Mouse (Mus musculus): Measurements from ENCODE around the gene Nnmt. TPM values are rescaled to one million over a fixed set of nuclear protein-coding genes. Genes with fewer than 3 reads are reported as not detected.
A peak's percentile ranks its signal among the peaks of the same experiment; 100 is the strongest.

Nnmt gene
- polyA plus RNA-seq (2015; fragmentation: Nextera tagmentation; extraction: Ambion mirVana) = 13.3 and 19.4 TPM in 2 replicates

GRCm38 (mm10) chr9:48604939-48605598, at the start of gene Nnmt:
Gene Nnmt, minus strand, starts transcription at chr9:48605153.
- peak within 1 kb of the TSS; percentile 22; the same call in 1 of the 2 replicates for H3K4me2 ChIP-seq (replicated peaks)
- peak; percentile 39; the same call in 1 of the 2 replicates for ATAC-seq (ENCODE audit: insufficient number of reproducible peaks, low FRiP score, low TSS enrichment, low read depth)
- 20% methylated on average over 8 of the region's 8 CpGs for WGBS
- no peaks in the 10 kb centered on the region for H3K36me3 ChIP-seq
- H3K9me3 ChIP-seq (replicated peaks) = no peaks in the 10 kb centered on the region
- no peak within 1 kb of the TSS; the same call in 1 of the 2 replicates for H3K27ac ChIP-seq (replicated peaks)
- no peak within 1 kb of the TSS for H3K4me3 ChIP-seq (replicated peaks)
- no peaks in the 10 kb centered on the region for H3K27me3 ChIP-seq
- peaks cover 5% of the 10 kb centered on the region; the same call in 1 of the 2 replicates for H3K4me1 ChIP-seq
- H3K9ac ChIP-seq = no peak within 1 kb of the TSS

- Histone ChIP-seq H3K4me2 (replicated peaks) (no peak overlapping the region), H3K9me3 (replicated peaks) (no peaks in the 10 kb centered on the region), H3K36me3 (no peaks in the 10 kb centered on the region), H3K27ac (replicated peaks) (no peak overlapping the region), H3K4me1 (peaks cover 2% of the 10 kb centered on the region), H3K27me3 (peaks cover 5% of the 10 kb centered on the region), H3K4me3 (replicated peaks) (no peak overlapping the region), H3K9ac (no peak overlapping the region)
- 10% methylated on average over 8 of the region's 8 CpGs for WGBS
- no peak for ATAC-seq (ENCODE audit: insufficient number of reproducible peaks, low FRiP score, low TSS enrichment, low read depth)
Measured at GRCm38 (mm10) chr9:48654730-48655129, 49.8 kb upstream of the Nnmt start.

GRCm38 (mm10) chr9:48653399-48654070, 48.6 kb upstream of the Nnmt start:
- no peak for ATAC-seq (ENCODE audit: insufficient number of reproducible peaks, low FRiP score, low TSS enrichment, low read depth)
- H3K4me1 ChIP-seq = peaks cover 12% of the 10 kb centered on the region
- H3K9me3 ChIP-seq (replicated peaks) = no peaks in the 10 kb centered on the region
- H3K27ac ChIP-seq (replicated peaks) = no peak overlapping the region
- WGBS = 36% methylated on average over 7 of the region's 7 CpGs
- peaks cover 12% of the 10 kb centered on the region for H3K27me3 ChIP-seq
- no peaks in the 10 kb centered on the region for H3K36me3 ChIP-seq
- no peak overlapping the region for H3K4me3 ChIP-seq (replicated peaks)
- no peak overlapping the region for H3K4me2 ChIP-seq (replicated peaks)
- no peak overlapping the region for H3K9ac ChIP-seq

- 41% methylated on average over 4 of the region's 4 CpGs for WGBS
- no peak overlapping the region for H3K9ac ChIP-seq
- ATAC-seq (ENCODE audit: insufficient number of reproducible peaks, low FRiP score, low TSS enrichment, low read depth) = no peak
- no peak overlapping the region for H3K4me2 ChIP-seq (replicated peaks)
- no peaks in the 10 kb centered on the region for H3K36me3 ChIP-seq
- no peak overlapping the region for H3K4me3 ChIP-seq (replicated peaks)
- peaks cover 12% of the 10 kb centered on the region for H3K4me1 ChIP-seq
- H3K27me3 ChIP-seq = peaks cover 23% of the 10 kb centered on the region
- no peaks in the 10 kb centered on the region for H3K9me3 ChIP-seq (replicated peaks)
- H3K27ac ChIP-seq (replicated peaks) = no peak overlapping the region
Measured at GRCm38 (mm10) chr9:48652026-48652425, 47.1 kb upstream of the Nnmt start.

DNA sequence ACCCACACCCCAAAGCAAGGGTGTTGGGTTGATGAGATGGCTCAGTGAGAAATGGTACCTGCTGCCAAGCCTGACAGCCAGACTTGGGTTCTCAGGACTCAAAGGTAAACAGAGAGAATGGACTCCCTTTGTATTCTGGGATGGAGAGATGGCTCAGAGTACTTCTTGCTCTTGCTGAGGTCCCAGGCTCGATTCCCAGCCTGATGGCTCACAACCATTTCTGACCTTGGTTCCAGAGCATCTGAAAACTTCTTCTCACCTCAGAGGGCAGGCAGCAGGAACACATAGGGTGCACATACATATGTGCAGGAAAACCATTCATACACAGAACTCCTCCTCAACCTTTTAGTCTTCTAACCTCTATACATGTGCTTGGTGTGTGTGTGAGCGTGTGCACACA, 45.9 kb upstream of the Nnmt start:
- WGBS = 77% methylated on average over 2 of the region's 2 CpGs
- Histone ChIP-seq H3K4me2 (replicated peaks) (no peak overlapping the region), H3K36me3 (no peaks in the 10 kb centered on the region), H3K27ac (replicated peaks) (no peak overlapping the region), H3K4me3 (replicated peaks) (no peak overlapping the region), H3K4me1 (peaks cover 12% of the 10 kb centered on the region), H3K27me3 (peaks cover 23% of the 10 kb centered on the region), H3K9me3 (replicated peaks) (no peaks in the 10 kb centered on the region), H3K9ac (no peak overlapping the region)
- ATAC-seq (ENCODE audit: insufficient number of reproducible peaks, low FRiP score, low TSS enrichment, low read depth) = no peak

DNA sequence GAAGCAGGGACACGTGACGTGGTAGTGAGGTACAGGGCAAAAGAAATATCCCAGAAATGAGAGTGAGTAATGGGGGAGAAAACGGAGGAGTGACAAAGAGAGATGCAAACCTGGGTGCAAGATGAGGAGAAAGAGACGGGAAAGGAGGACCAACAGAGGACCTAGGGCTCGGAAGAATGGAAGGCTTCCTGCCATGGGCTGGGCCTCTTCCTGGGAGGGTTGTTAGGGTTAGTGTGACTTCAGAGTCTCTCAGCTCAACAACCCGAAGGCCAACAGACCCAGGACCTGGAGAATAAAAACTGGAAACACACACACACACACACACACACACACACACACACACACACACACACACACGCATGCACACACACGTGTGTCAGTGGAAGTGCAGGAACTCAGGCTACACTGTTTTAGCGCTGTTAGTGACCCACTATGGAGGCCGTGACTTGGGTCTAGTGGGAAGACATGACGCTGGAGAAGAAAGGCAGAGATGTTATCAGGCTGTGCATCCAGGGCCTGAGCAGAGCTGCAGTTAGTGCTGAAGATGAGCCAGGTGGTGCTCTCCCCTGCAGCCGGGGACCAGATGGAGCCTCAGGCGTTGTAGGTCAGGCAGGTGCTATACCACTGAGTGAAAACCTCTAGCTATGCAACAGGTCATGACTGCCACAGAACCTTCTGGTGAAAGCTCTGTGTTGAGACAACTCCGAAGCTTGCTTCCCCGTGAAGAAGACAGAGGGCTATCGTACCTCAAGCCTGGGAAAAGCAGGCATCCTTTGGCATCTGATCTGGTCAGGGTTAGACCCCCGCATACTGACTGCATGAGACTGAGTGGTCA, 45.1 kb upstream of the Nnmt start:
- Histone ChIP-seq H3K9ac (no peak overlapping the region), H3K9me3 (replicated peaks) (no peaks in the 10 kb centered on the region), H3K27me3 (peaks cover 23% of the 10 kb centered on the region), H3K4me2 (replicated peaks) (peak overlapping the region; percentile 53; the same call in 1 of the 2 replicates), H3K27ac (replicated peaks) (no peak overlapping the region), H3K4me3 (replicated peaks) (peak overlapping the region; percentile 33; the same call in 1 of the 2 replicates), H3K36me3 (no peaks in the 10 kb centered on the region), H3K4me1 (peaks cover 12% of the 10 kb centered on the region)
- WGBS = 42% methylated on average over 17 of the region's 17 CpGs
- no peak for ATAC-seq (ENCODE audit: insufficient number of reproducible peaks, low FRiP score, low TSS enrichment, low read depth)

DNA sequence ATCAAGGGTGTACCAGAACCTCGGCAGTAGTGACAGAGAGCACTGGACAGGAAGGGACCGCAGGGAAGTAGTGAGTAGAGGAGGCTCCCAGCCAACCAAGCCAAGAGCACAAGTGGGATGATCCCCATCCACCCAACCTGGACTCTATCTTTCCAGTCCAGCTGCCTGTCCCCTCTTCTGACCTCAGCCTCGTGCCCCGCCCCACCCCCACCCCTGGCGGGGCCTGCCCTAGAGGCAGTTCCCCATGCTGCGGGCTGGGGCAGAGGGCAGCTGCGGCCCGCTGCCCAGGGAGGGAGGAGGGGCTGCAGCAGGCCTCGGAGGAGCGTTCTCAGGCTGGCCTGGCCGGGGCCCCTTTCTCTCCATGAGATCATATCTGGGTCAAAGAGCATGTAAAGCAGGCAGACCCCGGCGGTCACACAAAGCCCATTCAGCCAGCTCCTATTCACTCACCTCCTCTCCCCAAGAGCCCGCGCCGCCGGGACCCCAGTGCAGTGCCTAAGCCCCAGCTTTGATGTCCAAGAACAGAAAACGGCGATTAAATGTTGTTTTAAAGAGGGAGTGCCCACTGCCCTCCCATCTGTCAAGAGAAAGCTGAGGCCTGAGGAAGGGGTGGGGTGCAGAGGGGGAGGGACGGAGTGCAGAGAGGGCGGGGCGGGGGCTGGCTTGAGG, 44.3 kb upstream of the Nnmt start:
- Histone ChIP-seq H3K9ac (no peak overlapping the region), H3K36me3 (no peaks in the 10 kb centered on the region), H3K27ac (replicated peaks) (no peak overlapping the region), H3K4me3 (replicated peaks) (peak overlapping the region; percentile 33), H3K27me3 (peaks cover 23% of the 10 kb centered on the region), H3K4me2 (replicated peaks) (peak overlapping the region; percentile 53), H3K4me1 (peaks cover 12% of the 10 kb centered on the region), H3K9me3 (replicated peaks) (no peaks in the 10 kb centered on the region; the same call in 1 of the 2 replicates)
- peak; percentile 37; the same call in 1 of the 2 replicates for ATAC-seq (ENCODE audit: insufficient number of reproducible peaks, low FRiP score, low TSS enrichment, low read depth)
- 2% methylated on average over 22 of the region's 22 CpGs for WGBS

DNA sequence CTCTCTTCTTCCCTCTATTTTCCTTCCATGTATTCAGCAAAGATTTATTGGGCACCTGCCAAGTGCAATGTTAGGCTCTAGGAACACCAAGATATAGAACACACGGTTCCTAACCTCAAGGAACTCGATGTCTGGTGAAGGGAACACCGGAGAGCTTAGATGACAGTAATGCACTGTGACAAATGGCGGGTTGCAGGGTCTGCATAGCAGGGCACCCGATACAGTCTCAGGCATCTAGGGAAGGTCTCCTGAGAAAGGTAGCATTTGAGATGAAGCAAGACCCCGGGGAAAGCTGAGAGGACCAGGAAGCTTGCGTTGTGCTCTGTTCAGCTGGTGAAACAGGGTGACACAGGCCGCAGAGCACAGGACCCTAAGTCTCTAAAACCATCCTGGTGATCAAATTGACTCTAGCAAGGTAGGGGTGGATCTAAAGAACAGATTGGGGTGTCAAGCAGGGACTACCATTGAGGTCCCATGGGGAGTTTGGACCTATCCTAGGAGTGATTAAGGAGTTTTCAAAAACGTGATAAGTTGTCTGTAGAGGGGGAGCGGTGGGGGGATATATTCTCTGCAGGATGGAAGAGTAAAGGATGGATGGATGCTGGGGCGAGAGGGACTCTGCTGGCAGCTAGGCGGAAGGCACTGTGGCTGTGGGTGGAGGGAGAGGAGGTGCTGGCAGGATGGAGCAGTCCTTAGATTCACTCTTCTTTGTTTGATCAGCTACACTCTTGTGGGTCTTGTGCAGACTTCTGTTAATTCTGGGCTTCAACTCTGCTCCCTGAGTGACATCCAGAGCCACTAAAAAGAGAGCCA, 43.5 kb upstream of the Nnmt start:
- Histone ChIP-seq H3K4me2 (replicated peaks) (peak overlapping the region; percentile 53), H3K9me3 (replicated peaks) (no peaks in the 10 kb centered on the region; the same call in 1 of the 2 replicates), H3K27ac (replicated peaks) (no peak overlapping the region), H3K9ac (no peak overlapping the region), H3K4me3 (replicated peaks) (peak overlapping the region; percentile 33), H3K36me3 (no peaks in the 10 kb centered on the region), H3K4me1 (peaks cover 12% of the 10 kb centered on the region), H3K27me3 (peaks cover 23% of the 10 kb centered on the region)
- ATAC-seq (ENCODE audit: insufficient number of reproducible peaks, low FRiP score, low TSS enrichment, low read depth) = 0 out of 2 replicates have a peak, but pooled peaks have one; percentile 20
- 43% methylated on average over 12 of the region's 12 CpGs for WGBS

GRCm38 (mm10) chr9:48647648-48648284, 42.8 kb upstream of the Nnmt start:
- no peak for ATAC-seq (ENCODE audit: insufficient number of reproducible peaks, low FRiP score, low TSS enrichment, low read depth)
- Histone ChIP-seq H3K27ac (replicated peaks) (no peak overlapping the region), H3K9ac (no peak overlapping the region), H3K9me3 (replicated peaks) (no peaks in the 10 kb centered on the region; the same call in 1 of the 2 replicates), H3K4me2 (replicated peaks) (no peak overlapping the region), H3K27me3 (peaks cover 23% of the 10 kb centered on the region), H3K4me1 (peaks cover 12% of the 10 kb centered on the region), H3K4me3 (replicated peaks) (no peak overlapping the region), H3K36me3 (no peaks in the 10 kb centered on the region)
- WGBS = 29% methylated on average over 10 of the region's 10 CpGs

All from embryonic facial prominence, embryonic 15.5 days (tissue).